Mouse (Mus musculus): Measurements from ENCODE around the gene Commd3.

Gene Commd3

GRCm38 (mm10) chr2:18680961-18681360, 8.8 kb downstream of the Commd3 start:
- in situ Hi-C loops (cut with MboI; ENCODE audit: low pct_unique_long_range_greater_than_20kb in 1 of 2, low sequenced_read_pairs in 2 of 2, unreplicated experiment in 1 of 2) = loop anchor here in 1 of 2 experiments (25.0 kb wide), 1 partner anchor 756 kb away; the partner anchor contains the start of gene Ptf1a

DNA sequence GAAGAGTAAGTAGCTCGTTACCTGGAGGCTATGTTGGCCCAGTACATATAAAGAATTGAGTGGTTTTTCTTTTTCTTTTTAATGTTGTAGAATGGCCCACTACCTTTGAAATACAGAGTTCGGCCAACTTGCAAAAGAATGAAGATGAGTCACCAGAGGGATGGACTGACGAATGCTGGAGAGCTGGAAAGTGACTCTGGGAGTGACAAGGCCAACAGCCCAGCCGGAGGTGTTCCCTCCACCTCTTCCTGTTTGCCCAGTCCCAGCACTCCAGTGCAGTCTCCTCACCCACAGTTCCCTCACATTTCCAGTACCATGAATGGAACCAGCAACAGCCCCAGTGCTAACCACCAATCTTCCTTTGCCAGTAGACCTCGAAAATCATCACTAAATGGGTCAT, 11.9 kb downstream of the Commd3 start:
- in situ Hi-C loops (cut with MboI; ENCODE audit: low pct_unique_long_range_greater_than_20kb in 1 of 2, low sequenced_read_pairs in 2 of 2, unreplicated experiment in 1 of 2) = loop anchor here in 1 of 2 experiments (25.0 kb wide), 1 partner anchor 753 kb away; the partner anchor contains the start of gene Ptf1a

- in situ Hi-C loops (cut with MboI; ENCODE audit: low pct_unique_long_range_greater_than_20kb in 1 of 2, low sequenced_read_pairs in 2 of 2, unreplicated experiment in 1 of 2) = loop anchor here in 1 of 2 experiments (25.0 kb wide), 1 partner anchor 751 kb away; the partner anchor contains the start of gene Ptf1a
Observed at GRCm38 (mm10) chr2:18686386-18686785, 14.2 kb downstream of the Commd3 start.

GRCm38 (mm10) chr2:18686826-18687519, 14.8 kb downstream of the Commd3 start:
- in situ Hi-C loops (cut with MboI; ENCODE audit: low pct_unique_long_range_greater_than_20kb in 1 of 2, low sequenced_read_pairs in 2 of 2, unreplicated experiment in 1 of 2) = loop anchor here in 1 of 2 experiments (25.0 kb wide), 1 partner anchor 750 kb away; the partner anchor contains the start of gene Ptf1a

DNA sequence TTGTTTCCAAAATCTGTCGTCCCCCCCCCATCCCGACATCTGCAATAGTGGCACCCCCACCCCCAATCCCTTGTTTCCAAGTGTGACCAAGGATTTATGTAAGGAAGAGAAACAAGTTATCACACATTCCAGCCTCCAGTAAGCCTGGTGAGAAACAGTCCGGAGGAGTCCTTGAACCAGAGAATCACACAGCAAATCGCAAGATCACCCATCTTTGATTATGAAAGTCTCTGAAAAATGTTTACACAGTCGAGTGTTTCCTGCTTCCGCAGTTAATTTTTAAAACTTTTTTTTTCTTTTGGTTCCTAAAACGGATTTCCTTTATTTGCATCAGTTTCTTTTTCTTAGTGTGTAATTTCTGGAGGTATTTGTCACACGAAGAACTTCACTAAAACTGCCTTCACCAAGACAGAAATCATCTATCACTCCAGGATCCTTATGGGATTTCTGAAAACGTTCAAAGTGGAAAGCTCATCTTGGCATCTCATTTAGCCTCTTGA, 15.5 kb downstream of the Commd3 start:
- in situ Hi-C loops (cut with MboI; ENCODE audit: low pct_unique_long_range_greater_than_20kb in 1 of 2, low sequenced_read_pairs in 2 of 2, unreplicated experiment in 1 of 2) = loop anchor here in 1 of 2 experiments (25.0 kb wide), 1 partner anchor 750 kb away; the partner anchor contains the start of gene Ptf1a

DNA sequence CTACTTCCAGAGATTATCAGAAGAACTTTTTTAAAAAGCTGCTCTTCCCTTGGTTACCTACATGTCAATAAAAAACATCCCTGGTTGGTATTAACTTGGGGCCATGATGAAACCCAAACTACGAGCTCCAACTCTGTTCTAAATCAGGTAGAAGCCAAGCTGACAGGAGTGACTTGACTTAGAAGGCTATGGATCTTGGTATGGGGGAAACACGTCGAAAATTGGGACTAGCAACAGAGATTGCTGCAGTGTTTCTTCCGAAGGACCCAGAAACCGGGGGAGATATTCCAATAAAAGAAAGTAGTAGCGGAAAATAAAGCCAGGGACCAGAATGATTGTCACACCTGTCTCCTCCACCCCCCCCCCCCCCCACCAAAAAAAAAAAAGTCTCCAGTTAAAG, 16.1 kb downstream of the Commd3 start:
- in situ Hi-C loops (cut with MboI; ENCODE audit: low pct_unique_long_range_greater_than_20kb in 1 of 2, low sequenced_read_pairs in 2 of 2, unreplicated experiment in 1 of 2) = loop anchor here in 1 of 2 experiments (25.0 kb wide), 1 partner anchor 749 kb away; the partner anchor contains the start of gene Ptf1a

DNA sequence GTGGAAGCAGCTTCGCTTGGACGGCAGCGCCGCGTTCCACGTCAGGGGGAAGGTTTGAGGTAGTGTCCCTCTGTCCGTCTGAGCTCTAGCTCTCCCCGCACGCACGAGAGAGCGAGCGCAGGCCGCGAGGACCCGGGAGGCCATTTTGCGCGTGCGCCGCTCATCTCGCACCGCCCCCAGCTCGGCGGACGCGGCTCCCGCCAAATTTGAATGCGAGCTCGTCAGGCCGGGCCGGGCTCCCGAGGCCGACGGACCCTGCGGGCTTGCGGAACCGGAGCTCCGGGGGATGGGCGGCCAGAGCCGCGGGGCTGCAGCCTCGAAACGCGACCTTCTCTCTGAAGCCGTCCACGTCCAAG, 16.5 kb downstream of the Commd3 start:
- in situ Hi-C loops (cut with MboI; ENCODE audit: low pct_unique_long_range_greater_than_20kb in 1 of 2, low sequenced_read_pairs in 2 of 2, unreplicated experiment in 1 of 2) = loop anchor here in 1 of 2 experiments (25.0 kb wide), 1 partner anchor 749 kb away; the partner anchor contains the start of gene Ptf1a

- in situ Hi-C loops (cut with MboI; ENCODE audit: low pct_unique_long_range_greater_than_20kb in 1 of 2, low sequenced_read_pairs in 2 of 2, unreplicated experiment in 1 of 2) = loop anchor here in 1 of 2 experiments (25.0 kb wide), 1 partner anchor 748 kb away; the partner anchor contains the start of gene Ptf1a
Observed at GRCm38 (mm10) chr2:18689064-18689921, 17.1 kb downstream of the Commd3 start.

- in situ Hi-C loops (cut with MboI; ENCODE audit: low pct_unique_long_range_greater_than_20kb in 1 of 2, low sequenced_read_pairs in 2 of 2, unreplicated experiment in 1 of 2) = loop anchor here in 1 of 2 experiments (10.0 to 25.0 kb wide), 2 partner anchors 655 to 747 kb away; partner anchors contain the start of genes A930004D18Rik and Ptf1a
Observed at GRCm38 (mm10) chr2:18690055-18690691, 18.0 kb downstream of the Commd3 start.

- in situ Hi-C loops (cut with MboI; ENCODE audit: low pct_unique_long_range_greater_than_20kb in 1 of 2, low sequenced_read_pairs in 2 of 2, unreplicated experiment in 1 of 2) = loop anchor here in 1 of 2 experiments (10.0 to 25.0 kb wide), 2 partner anchors 656 to 747 kb away; partner anchors contain the start of genes A930004D18Rik and Ptf1a
Observed at GRCm38 (mm10) chr2:18690756-18691155, 18.6 kb downstream of the Commd3 start.

- in situ Hi-C loops (cut with MboI; ENCODE audit: low pct_unique_long_range_greater_than_20kb in 1 of 2, low sequenced_read_pairs in 2 of 2, unreplicated experiment in 1 of 2) = loop anchor here in 1 of 2 experiments (10.0 to 25.0 kb wide), 2 partner anchors 657 to 745 kb away; partner anchors contain the start of genes A930004D18Rik and Ptf1a
Observed at GRCm38 (mm10) chr2:18692031-18692430, 19.8 kb downstream of the Commd3 start.

- in situ Hi-C loops (cut with MboI; ENCODE audit: low pct_unique_long_range_greater_than_20kb in 1 of 2, low sequenced_read_pairs in 2 of 2, unreplicated experiment in 1 of 2) = loop anchor here in 1 of 2 experiments (10.0 to 25.0 kb wide), 2 partner anchors 658 to 745 kb away; partner anchors contain the start of genes A930004D18Rik and Ptf1a
Observed at GRCm38 (mm10) chr2:18692548-18692947, 20.4 kb downstream of the Commd3 start.

DNA sequence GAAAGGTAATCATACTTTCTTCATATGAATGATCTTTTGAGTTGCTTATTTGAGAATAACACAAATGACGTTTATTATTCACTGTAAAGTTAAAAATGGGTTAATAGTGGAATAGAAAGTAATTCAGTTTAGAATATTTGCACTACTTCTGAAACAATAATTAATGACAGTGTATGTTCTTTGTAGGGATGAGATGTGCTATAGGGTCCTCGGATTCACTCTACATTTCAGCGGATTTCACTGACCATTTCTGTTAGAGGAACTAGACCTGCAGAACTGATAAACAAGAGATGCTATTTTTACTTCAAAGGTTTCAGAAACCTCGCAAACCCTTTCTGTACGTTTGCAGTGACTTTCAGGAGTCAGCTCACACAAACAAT, 21.3 kb downstream of the Commd3 start:
- in situ Hi-C loops (cut with MboI; ENCODE audit: low pct_unique_long_range_greater_than_20kb in 1 of 2, low sequenced_read_pairs in 2 of 2, unreplicated experiment in 1 of 2) = loop anchor here in 1 of 2 experiments (10.0 to 25.0 kb wide), 2 partner anchors 659 to 744 kb away; partner anchors contain the start of genes A930004D18Rik and Ptf1a

GRCm38 (mm10) chr2:18693871-18694610, 21.9 kb downstream of the Commd3 start, which contains the start of gene Spag6:
TSS of gene Spag6 (plus strand) at chr2:18694032.
- in situ Hi-C loops (cut with MboI; ENCODE audit: low pct_unique_long_range_greater_than_20kb in 1 of 2, low sequenced_read_pairs in 2 of 2, unreplicated experiment in 1 of 2) = loop anchor here in 1 of 2 experiments (10.0 to 25.0 kb wide), 2 partner anchors 659 to 743 kb away; partner anchors contain the start of genes A930004D18Rik and Ptf1a

- in situ Hi-C loops (cut with MboI; ENCODE audit: low pct_unique_long_range_greater_than_20kb in 1 of 2, low sequenced_read_pairs in 2 of 2, unreplicated experiment in 1 of 2) = loop anchor here in 1 of 2 experiments (10.0 to 25.0 kb wide), 2 partner anchors 660 to 743 kb away; partner anchors contain the start of genes A930004D18Rik and Ptf1a
Observed at GRCm38 (mm10) chr2:18694611-18694950, 22.4 kb downstream of the Commd3 start.

- in situ Hi-C loops (cut with MboI; ENCODE audit: low pct_unique_long_range_greater_than_20kb in 1 of 2, low sequenced_read_pairs in 2 of 2, unreplicated experiment in 1 of 2) = loop anchor here in 1 of 2 experiments (10.0 to 25.0 kb wide), 2 partner anchors 660 to 742 kb away; partner anchors contain the start of genes A930004D18Rik and Ptf1a
Observed at GRCm38 (mm10) chr2:18695163-18695562, 23.0 kb downstream of the Commd3 start.

All from mouse embryonic stem cell (cell line).